Mouse (Mus musculus) kidney, postnatal 0 days (tissue): ENCODE measurements around the gene Abcb1b. TPM values are rescaled to one million over a fixed set of nuclear protein-coding genes. Genes with fewer than 3 reads are reported as not detected.
A peak's percentile ranks its signal among the peaks of the same experiment; 100 is the strongest.
"Not testable (repeated sequence)": the region's sequence is repeated elsewhere in the genome, so short reads cannot be mapped to it uniquely, and the experiment has no call there.

Experiments
- ATAC-seq: fragments of 200-750 bp; cut with Nextera tagmentation; replicated peaks from 2 replicates; pipeline ENCODE4 v1.8.0; 2017; ENCODE audit warnings: low read depth, moderate number of reproducible peaks, moderate TSS enrichment, moderate library complexity; ENCODE audit not compliant: low FRiP score
- DNase-seq: peaks from one replicate; pipeline ENCODE4 v3.0.0-alpha.2; 2016; ENCODE audit warnings: low spot score
- H3K27ac ChIP-seq: fragments of 300-500 bp; sonication (generic); 2 replicates; pipeline ENCODE4 v1.5.1; 2014; ENCODE audit warnings: mild to moderate bottlenecking
- H3K27me3 ChIP-seq: fragments of 300-500 bp; sonication (generic); 2 replicates; pipeline ENCODE4 v1.6.1; 2014; ENCODE audit warnings: low read length, mixed read lengths; ENCODE audit not compliant: insufficient read depth
- H3K36me3 ChIP-seq: fragments of 300-500 bp; sonication (generic); 2 replicates; pipeline ENCODE4 v1.6.1; 2014; ENCODE audit warnings: low read length, mixed read lengths; ENCODE audit not compliant: insufficient read depth
- H3K4me1 ChIP-seq: fragments of 300-500 bp; sonication (generic); replicated peaks from 2 replicates; pipeline ENCODE4 v1.6.1; 2014; ENCODE audit warnings: antibody characterized with exemption, low read length, mixed read lengths; ENCODE audit not compliant: insufficient read depth
- H3K4me2 ChIP-seq: fragments of 300-500 bp; sonication (generic); 2 replicates; pipeline ENCODE4 v1.6.1; 2014; ENCODE audit warnings: mild to moderate bottlenecking, low read length, moderate library complexity, mixed read lengths
- H3K4me3 ChIP-seq: fragments of 300-500 bp; sonication (generic); replicated peaks from 2 replicates; pipeline ENCODE4 v1.5.1; 2014; ENCODE audit warnings: low read depth, low read length
- H3K9ac ChIP-seq: fragments of 300-500 bp; sonication (generic); 2 replicates; pipeline ENCODE4 v1.6.1; 2014; ENCODE audit warnings: low read depth, low read length
- H3K9me3 ChIP-seq: fragments of 300-500 bp; sonication (generic); replicated peaks from 2 replicates; pipeline ENCODE4 v1.6.1; 2016; ENCODE audit warnings: low read length, inconsistent platforms, mixed read lengths
- CTCF ChIP-seq: IDR thresholded peaks from 2 replicates; pipeline ENCODE4 v1.5.1; 2016; ENCODE audit warnings: antibody characterized with exemption, low read depth, mild to moderate bottlenecking, moderate library complexity
- WGBS: fragments of 180-500 bp; shearing (Covaris S2); extraction: QIAGEN DNeasy Blood & Tissue Kit; methylation state at CpG from one replicate; pipeline ENCODE4 v1.1.7; 2014; 5-methylcytosine and 5-hydroxymethylcytosine counted together
- polyA plus RNA-seq: library from polyadenylated mRNA; unstranded; fragments of >200 nt; fragmentation: Nextera tagmentation; extraction: Ambion mirVana; gene quantifications from 2 replicates; pipeline ENCODE4 v1.2.1, GENCODE M21; 2015

Gene Abcb1b
- polyA plus RNA-seq, 1 experiment from 2014 or later, result 1.4 TPM

DNA sequence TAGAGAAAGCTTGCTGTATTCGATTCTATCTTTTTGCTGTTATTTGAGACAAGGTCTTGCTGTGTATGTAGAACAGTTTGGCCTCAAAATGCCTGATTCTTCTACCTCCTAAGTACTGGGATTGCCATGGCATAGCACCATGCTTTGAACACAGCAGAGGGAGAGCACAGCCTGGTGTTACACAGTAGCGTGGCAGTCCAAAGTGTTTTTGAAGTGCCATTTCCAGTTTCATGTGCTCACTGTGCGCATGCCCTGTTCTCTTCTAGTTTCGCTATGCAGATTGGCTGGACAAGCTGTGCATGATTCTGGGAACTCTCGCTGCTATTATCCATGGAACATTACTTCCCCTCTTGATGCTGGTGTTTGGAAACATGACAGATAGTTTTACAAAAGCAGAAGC lies 7.8 kb downstream of the Abcb1b start:
- WGBS, result 81% methylated on average over 5 of the region's 5 CpGs
- ATAC-seq (no peak), DNase-seq (no peak)
- no peak overlapping the region for H3K4me3 ChIP-seq
- H3K27me3 ChIP-seq, result no peaks in the 10 kb centered on the region
- H3K4me1 ChIP-seq, result no peaks in the 10 kb centered on the region
- H3K9ac ChIP-seq, result no peak overlapping the region
- no peak overlapping the region for H3K4me2 ChIP-seq
- no peaks in the 10 kb centered on the region for H3K9me3 ChIP-seq
- H3K36me3 ChIP-seq, result no peaks in the 10 kb centered on the region
- H3K27ac ChIP-seq, result no peak overlapping the region
- TF ChIP-seq CTCF, result peak; percentile 17; the same call in 1 of the 2 replicates

DNA sequence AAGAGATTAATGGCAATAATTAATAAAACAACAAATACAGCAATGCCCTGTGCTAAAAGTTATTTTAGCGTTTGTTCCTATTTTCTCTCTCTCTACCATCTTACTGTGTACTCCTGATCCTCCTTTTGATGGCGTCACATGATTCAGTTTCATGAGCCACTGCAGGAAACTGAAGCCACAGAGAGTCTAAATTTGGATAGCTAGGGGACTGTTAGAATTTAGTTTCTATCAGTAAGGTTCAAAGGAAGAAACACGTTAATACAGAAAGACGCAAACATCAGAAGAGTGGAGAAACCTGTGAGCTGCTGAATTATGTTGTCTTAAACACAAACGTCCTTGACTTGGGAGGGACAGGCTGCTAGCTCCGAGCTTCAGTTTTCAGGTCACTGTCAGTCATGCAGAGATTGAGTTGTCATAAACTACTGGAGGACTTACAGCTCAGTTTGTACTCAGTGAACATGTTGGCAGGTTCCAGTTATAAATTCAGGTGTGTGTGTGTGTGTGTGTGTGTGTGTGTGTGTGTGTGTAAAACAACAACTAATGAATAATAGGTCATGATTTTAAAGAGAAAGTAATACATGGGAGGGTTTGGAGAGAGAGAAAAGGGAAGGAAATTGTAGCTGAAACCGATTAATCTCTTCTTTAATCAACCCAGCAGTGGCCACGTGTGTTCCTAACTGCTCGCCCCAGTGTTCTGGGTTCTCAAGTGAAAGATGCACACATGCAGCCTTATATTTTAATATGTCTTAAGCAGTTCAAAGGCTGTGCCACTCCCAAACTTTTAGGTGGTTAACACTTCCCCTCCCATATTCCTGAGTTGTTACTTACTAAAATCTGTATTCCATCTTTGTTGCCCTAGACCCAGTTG lies 9.4 kb downstream of the Abcb1b start:
- H3K4me3 ChIP-seq, result no peak overlapping the region
- H3K4me2 ChIP-seq, result no peak overlapping the region
- H3K9me3 ChIP-seq, result no peaks in the 10 kb centered on the region
- ATAC-seq (no peak), DNase-seq (no peak)
- no peak overlapping the region for H3K9ac ChIP-seq
- 71% methylated on average over 9 of the region's 9 CpGs for WGBS
- H3K36me3 ChIP-seq, result no peaks in the 10 kb centered on the region
- TF ChIP-seq CTCF, result no peak
- no peaks in the 10 kb centered on the region for H3K27me3 ChIP-seq
- H3K27ac ChIP-seq, result no peak overlapping the region
- H3K4me1 ChIP-seq, result no peaks in the 10 kb centered on the region

DNA sequence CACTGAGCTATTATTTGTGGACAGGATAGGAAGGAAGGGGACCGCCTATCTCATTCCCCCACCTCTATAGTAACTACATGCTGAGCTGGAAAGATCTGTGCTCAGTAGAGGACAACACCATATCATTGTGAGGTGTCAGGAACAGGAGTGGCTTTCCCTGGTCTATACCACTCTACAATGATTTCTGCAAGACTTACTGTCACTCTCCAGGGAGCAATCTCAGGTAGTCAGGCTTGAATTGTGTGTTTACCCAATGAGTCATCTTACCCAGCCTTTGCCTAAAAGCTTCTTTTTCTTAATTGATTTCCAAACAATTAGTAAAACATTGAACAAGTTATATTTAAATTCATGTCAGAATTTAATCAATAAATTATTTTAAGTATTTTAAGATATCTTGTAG lies 15.9 kb downstream of the Abcb1b start:
- Histone ChIP-seq H3K36me3 (no peaks in the 10 kb centered on the region), H3K9ac (no peak overlapping the region), H3K27ac (no peak overlapping the region), H3K4me3 (no peak overlapping the region), H3K27me3 (no peaks in the 10 kb centered on the region), H3K4me2 (no peak overlapping the region), H3K9me3 (no peaks in the 10 kb centered on the region), H3K4me1 (no peaks in the 10 kb centered on the region)
- ATAC-seq (no peak), DNase-seq (no peak)
- no peak for TF ChIP-seq CTCF
- WGBS, result 81% methylated on average over 1 of the region's 1 CpGs

DNA sequence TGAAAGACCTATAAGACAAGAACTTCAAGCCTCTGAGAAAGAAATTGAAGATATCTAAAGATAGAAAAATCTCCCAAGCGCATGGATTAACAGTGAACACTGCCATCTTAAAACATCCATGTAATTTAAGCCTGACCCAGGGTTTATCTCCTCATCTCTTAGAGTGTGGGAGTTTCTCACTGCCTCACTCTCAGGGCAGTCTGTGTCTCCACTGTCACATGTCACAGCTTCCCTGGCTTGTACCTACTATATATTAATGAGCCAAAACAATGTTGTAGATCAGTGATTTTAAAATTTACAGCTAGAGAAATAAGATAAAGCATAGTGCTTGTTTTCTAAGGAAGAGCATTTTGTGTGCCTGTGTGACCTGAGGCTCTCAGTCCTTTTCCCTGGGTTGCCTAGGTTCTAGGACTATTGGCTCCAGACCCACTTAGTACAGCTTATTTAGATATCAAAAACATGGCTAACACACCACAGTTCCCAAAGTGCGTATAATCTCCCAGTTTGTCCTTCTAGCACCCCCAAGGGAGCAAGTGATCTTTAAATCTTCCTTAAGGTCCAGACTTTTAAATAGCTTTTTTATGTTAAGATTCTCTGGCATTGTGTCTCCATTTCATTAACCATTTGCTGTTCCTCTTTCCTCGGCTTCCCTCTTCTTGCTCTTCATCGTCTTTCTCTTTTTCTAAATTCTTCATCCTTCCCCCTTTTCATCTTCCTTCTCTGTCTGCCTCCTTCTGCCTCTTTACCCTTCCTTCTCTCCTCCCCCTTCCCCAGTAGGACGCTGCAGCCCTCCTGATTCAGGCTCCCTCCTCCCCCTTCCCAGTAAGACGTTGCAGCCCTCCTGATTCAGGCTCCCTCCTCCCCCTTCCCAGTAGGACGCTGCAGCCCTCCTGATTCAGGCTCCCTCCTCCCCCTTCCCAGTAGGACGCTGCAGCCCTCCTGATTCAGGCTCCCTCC lies 22.0 kb downstream of the Abcb1b start:
- H3K4me2 ChIP-seq, result peak overlapping the region; percentile 40
- DNase-seq (peak; percentile 14), ATAC-seq (no peak)
- no peaks in the 10 kb centered on the region for H3K36me3 ChIP-seq
- no peaks in the 10 kb centered on the region for H3K27me3 ChIP-seq
- no peak for TF ChIP-seq CTCF
- no peak overlapping the region for H3K27ac ChIP-seq
- H3K9ac ChIP-seq, result no peak overlapping the region
- no peaks in the 10 kb centered on the region for H3K4me1 ChIP-seq
- no peaks in the 10 kb centered on the region for H3K9me3 ChIP-seq
- H3K4me3 ChIP-seq, result no peak overlapping the region
- WGBS, result 10% methylated on average over 7 of the region's 8 CpGs

DNA sequence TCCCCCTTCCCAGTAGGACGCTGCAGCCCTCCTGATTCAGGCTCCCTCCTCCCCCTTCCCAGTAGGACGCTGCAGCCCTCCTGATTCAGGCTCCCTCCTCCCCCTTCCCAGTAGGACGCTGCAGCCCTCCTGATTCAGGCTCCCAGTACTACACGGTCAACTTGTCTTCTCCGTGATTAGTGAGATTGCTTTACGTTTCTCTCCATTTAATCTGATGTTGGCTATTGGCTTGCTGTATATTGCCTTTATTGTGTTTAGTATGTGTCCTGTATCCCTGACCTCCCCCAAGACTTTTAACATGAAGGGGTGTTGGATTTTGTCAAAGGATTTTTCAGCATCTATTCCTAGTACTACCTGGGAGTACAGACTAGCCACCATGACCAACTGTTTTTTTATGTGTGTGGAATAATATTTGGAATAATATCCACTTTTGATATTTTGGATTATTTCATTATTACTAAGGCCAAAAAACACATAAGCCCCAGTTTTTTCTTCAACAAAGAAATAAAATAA lies 22.7 kb downstream of the Abcb1b start:
- not testable (repeated sequence) for DNase-seq, H3K36me3 ChIP-seq, H3K9ac ChIP-seq, H3K9me3 ChIP-seq, H3K27me3 ChIP-seq, H3K4me3 ChIP-seq, H3K4me1 ChIP-seq, ATAC-seq, H3K27ac ChIP-seq
- H3K4me2 ChIP-seq, result peak overlapping the region; percentile 40
- WGBS, result 0% methylated on average over 4 of the region's 6 CpGs

DNA sequence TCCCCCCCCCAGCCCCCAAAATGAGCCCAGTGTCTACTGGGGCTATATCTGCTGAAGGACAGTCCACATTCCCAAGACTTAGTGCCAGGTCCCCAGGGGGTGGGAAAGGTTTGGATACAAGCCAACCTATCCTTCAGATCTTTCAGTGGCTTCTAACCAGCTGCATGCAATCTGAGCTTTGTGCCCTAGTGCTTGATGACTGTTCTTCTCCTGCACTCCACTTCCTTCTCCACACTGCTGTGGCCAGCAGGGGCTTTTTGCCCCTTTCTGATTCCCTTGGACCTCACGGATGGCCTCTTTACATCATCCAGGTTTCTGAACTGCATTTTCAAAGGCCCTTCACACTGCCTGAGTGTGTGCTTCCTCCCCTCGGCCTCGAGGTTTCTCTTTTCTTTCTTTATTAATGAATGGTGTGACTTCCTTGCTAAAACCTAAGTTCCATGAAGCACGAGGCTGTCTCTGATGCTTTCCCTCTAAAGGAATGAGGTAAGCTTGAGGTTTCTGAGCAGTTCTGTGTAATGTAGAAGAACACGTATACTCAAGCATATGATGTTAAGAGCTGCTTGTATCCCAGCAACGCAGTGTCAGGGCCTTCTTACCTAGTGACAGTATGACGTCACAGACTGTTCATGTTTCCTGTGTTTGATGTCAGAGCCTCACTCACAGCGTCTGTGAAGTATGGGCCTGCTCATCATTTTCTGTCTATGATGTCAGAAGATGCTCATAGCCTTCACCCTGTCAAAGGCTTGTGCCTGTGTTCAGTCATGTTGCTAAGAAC lies 40.9 kb downstream of the Abcb1b start:
- Histone ChIP-seq H3K27ac (no peak overlapping the region), H3K4me3 (no peak overlapping the region), H3K4me1 (no peaks in the 10 kb centered on the region), H3K9me3 (no peaks in the 10 kb centered on the region), H3K36me3 (no peaks in the 10 kb centered on the region), H3K4me2 (no peak overlapping the region), H3K27me3 (no peaks in the 10 kb centered on the region), H3K9ac (no peak overlapping the region)
- 64% methylated on average over 8 of the region's 8 CpGs for WGBS
- no peak for ATAC-seq
- no peak for TF ChIP-seq CTCF
- no peak for DNase-seq
